Mouse (Mus musculus): ENCODE data around the gene Trpc7. TPM values are rescaled to one million over a fixed set of nuclear protein-coding genes. Genes with fewer than 3 reads are reported as not detected.

Gene Trpc7
- polyA plus RNA-seq, 1 experiment from 2014 or later, result 0.31 TPM

- H3K9ac ChIP-seq (ENCODE audit: low read depth, low read length), result peak overlapping the region; percentile 54; the same call in 1 of the 2 replicates
- peak overlapping the region; percentile 30 for H3K4me3 ChIP-seq (ENCODE audit: low read depth, low read length)
- 0 out of 2 replicates have a peak, but pooled peaks cover 3% of the 10 kb centered on the region for H3K4me1 ChIP-seq (ENCODE audit: control insufficient read depth, insufficient read depth, low read length)
- no peaks in the 10 kb centered on the region for H3K36me3 ChIP-seq (ENCODE audit: control insufficient read depth, insufficient read depth, low read length)
- no peaks in the 10 kb centered on the region for H3K27me3 ChIP-seq (replicated peaks; ENCODE audit: control insufficient read depth, insufficient read depth, low read length)
- H3K9me3 ChIP-seq (ENCODE audit: control insufficient read depth, low read length), result no peaks in the 10 kb centered on the region
- DNase-seq (ENCODE audit: low spot score), result peak; percentile 91
- no peak overlapping the region for H3K27ac ChIP-seq (replicated peaks; ENCODE audit: low read depth, low read length)
- peak overlapping the region; percentile 66 for H3K4me2 ChIP-seq (ENCODE audit: low read depth, low read length)
- 8% methylated on average over 27 of the region's 27 CpGs for WGBS
- ATAC-seq (ENCODE audit: low read depth), result peak; percentile 87
These were observed 88.9 kb downstream of the Trpc7 start for GRCm38 (mm10) chr13:56806776-56807490.

DNA sequence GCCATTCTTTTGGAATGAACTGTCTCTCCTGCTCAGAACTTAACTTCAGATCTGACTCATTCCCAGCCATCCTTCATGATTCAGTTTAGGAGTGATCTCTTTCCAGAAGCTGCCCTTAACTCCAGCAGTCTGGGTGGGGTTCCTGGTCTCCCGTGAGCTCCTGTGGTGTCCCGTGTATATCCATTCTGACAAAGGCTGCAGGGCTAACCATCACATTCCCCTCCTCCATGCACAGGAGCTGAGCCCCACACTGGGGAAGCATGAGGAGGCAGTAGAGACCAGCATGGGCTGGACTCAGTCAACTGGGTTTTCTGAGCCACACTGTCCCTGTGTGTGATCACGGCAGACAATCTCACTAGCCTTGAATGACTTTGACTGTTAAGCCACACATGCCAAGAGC, 90.7 kb downstream of the Trpc7 start:
- Histone ChIP-seq H3K4me1 (ENCODE audit: control insufficient read depth, insufficient read depth, low read length) (0 out of 2 replicates have a peak, but pooled peaks cover 3% of the 10 kb centered on the region), H3K27ac (replicated peaks; ENCODE audit: low read depth, low read length) (no peak overlapping the region), H3K27me3 (replicated peaks; ENCODE audit: control insufficient read depth, insufficient read depth, low read length) (no peaks in the 10 kb centered on the region), H3K4me2 (ENCODE audit: low read depth, low read length) (no peak overlapping the region), H3K36me3 (ENCODE audit: control insufficient read depth, insufficient read depth, low read length) (no peaks in the 10 kb centered on the region), H3K4me3 (ENCODE audit: low read depth, low read length) (no peak overlapping the region), H3K9me3 (ENCODE audit: control insufficient read depth, low read length) (no peaks in the 10 kb centered on the region), H3K9ac (ENCODE audit: low read depth, low read length) (no peak overlapping the region)
- DNase-seq (ENCODE audit: low spot score) (no peak), ATAC-seq (ENCODE audit: low read depth) (no peak)
- 75% methylated on average over 3 of the region's 3 CpGs for WGBS

- DNase-seq (ENCODE audit: low spot score) (no peak), ATAC-seq (ENCODE audit: low read depth) (no peak)
- H3K4me1 ChIP-seq (ENCODE audit: control insufficient read depth, insufficient read depth, low read length), result peaks cover 5% of the 10 kb centered on the region; the same call in 1 of the 2 replicates
- no peak overlapping the region for H3K9ac ChIP-seq (ENCODE audit: low read depth, low read length)
- no peaks in the 10 kb centered on the region for H3K9me3 ChIP-seq (ENCODE audit: control insufficient read depth, low read length)
- H3K4me2 ChIP-seq (ENCODE audit: low read depth, low read length), result no peak overlapping the region
- 88% methylated on average over 7 of the region's 7 CpGs for WGBS
- H3K27me3 ChIP-seq (replicated peaks; ENCODE audit: control insufficient read depth, insufficient read depth, low read length), result no peaks in the 10 kb centered on the region
- no peak overlapping the region for H3K27ac ChIP-seq (replicated peaks; ENCODE audit: low read depth, low read length)
- H3K36me3 ChIP-seq (ENCODE audit: control insufficient read depth, insufficient read depth, low read length), result no peaks in the 10 kb centered on the region
- H3K4me3 ChIP-seq (ENCODE audit: low read depth, low read length), result no peak overlapping the region
These were observed 98.3 kb downstream of the Trpc7 start for GRCm38 (mm10) chr13:56797459-56797858.

- Histone ChIP-seq H3K4me2 (ENCODE audit: low read depth, low read length) (no peak overlapping the region), H3K36me3 (ENCODE audit: control insufficient read depth, insufficient read depth, low read length) (no peaks in the 10 kb centered on the region), H3K9me3 (ENCODE audit: control insufficient read depth, low read length) (no peaks in the 10 kb centered on the region), H3K4me3 (ENCODE audit: low read depth, low read length) (no peak overlapping the region), H3K4me1 (ENCODE audit: control insufficient read depth, insufficient read depth, low read length) (peaks cover 5% of the 10 kb centered on the region; the same call in 1 of the 2 replicates), H3K27ac (replicated peaks; ENCODE audit: low read depth, low read length) (no peak overlapping the region), H3K27me3 (replicated peaks; ENCODE audit: control insufficient read depth, insufficient read depth, low read length) (no peaks in the 10 kb centered on the region), H3K9ac (ENCODE audit: low read depth, low read length) (no peak overlapping the region)
- WGBS, result 69% methylated on average over 7 of the region's 7 CpGs
- no peak for ATAC-seq (ENCODE audit: low read depth)
- DNase-seq (ENCODE audit: low spot score), result no peak
These were observed 100.3 kb downstream of the Trpc7 start for GRCm38 (mm10) chr13:56795501-56795900.

GRCm38 (mm10) chr13:56794441-56794840, 101.4 kb downstream of the Trpc7 start:
- H3K4me1 ChIP-seq (ENCODE audit: control insufficient read depth, insufficient read depth, low read length), result peaks cover 5% of the 10 kb centered on the region; the same call in 1 of the 2 replicates
- H3K4me2 ChIP-seq (ENCODE audit: low read depth, low read length), result no peak overlapping the region
- ATAC-seq (ENCODE audit: low read depth), result no peak
- 45% methylated on average over 7 of the region's 7 CpGs for WGBS
- no peak overlapping the region for H3K27ac ChIP-seq (replicated peaks; ENCODE audit: low read depth, low read length)
- H3K4me3 ChIP-seq (ENCODE audit: low read depth, low read length), result no peak overlapping the region
- no peak for DNase-seq (ENCODE audit: low spot score)
- H3K9me3 ChIP-seq (ENCODE audit: control insufficient read depth, low read length), result no peaks in the 10 kb centered on the region
- H3K36me3 ChIP-seq (ENCODE audit: control insufficient read depth, insufficient read depth, low read length), result no peaks in the 10 kb centered on the region
- no peaks in the 10 kb centered on the region for H3K27me3 ChIP-seq (replicated peaks; ENCODE audit: control insufficient read depth, insufficient read depth, low read length)
- H3K9ac ChIP-seq (ENCODE audit: low read depth, low read length), result no peak overlapping the region

- no peaks in the 10 kb centered on the region for H3K9me3 ChIP-seq (ENCODE audit: control insufficient read depth, low read length)
- H3K4me2 ChIP-seq (ENCODE audit: low read depth, low read length), result no peak overlapping the region
- 78% methylated on average over 3 of the region's 3 CpGs for WGBS
- DNase-seq (ENCODE audit: low spot score) (no peak), ATAC-seq (ENCODE audit: low read depth) (no peak)
- no peaks in the 10 kb centered on the region for H3K36me3 ChIP-seq (ENCODE audit: control insufficient read depth, insufficient read depth, low read length)
- H3K4me1 ChIP-seq (ENCODE audit: control insufficient read depth, insufficient read depth, low read length), result peaks cover 5% of the 10 kb centered on the region; the same call in 1 of the 2 replicates
- H3K27me3 ChIP-seq (replicated peaks; ENCODE audit: control insufficient read depth, insufficient read depth, low read length), result no peaks in the 10 kb centered on the region
- H3K9ac ChIP-seq (ENCODE audit: low read depth, low read length), result no peak overlapping the region
- no peak overlapping the region for H3K27ac ChIP-seq (replicated peaks; ENCODE audit: low read depth, low read length)
- no peak overlapping the region for H3K4me3 ChIP-seq (ENCODE audit: low read depth, low read length)
These were observed 102.9 kb downstream of the Trpc7 start for GRCm38 (mm10) chr13:56792844-56793243.

GRCm38 (mm10) chr13:56790683-56791082, 105.1 kb downstream of the Trpc7 start:
- no peak overlapping the region for H3K9ac ChIP-seq (ENCODE audit: low read depth, low read length)
- H3K9me3 ChIP-seq (ENCODE audit: control insufficient read depth, low read length), result no peaks in the 10 kb centered on the region
- no peaks in the 10 kb centered on the region for H3K36me3 ChIP-seq (ENCODE audit: control insufficient read depth, insufficient read depth, low read length)
- no peaks in the 10 kb centered on the region for H3K27me3 ChIP-seq (replicated peaks; ENCODE audit: control insufficient read depth, insufficient read depth, low read length)
- peaks cover 5% of the 10 kb centered on the region; the same call in 1 of the 2 replicates for H3K4me1 ChIP-seq (ENCODE audit: control insufficient read depth, insufficient read depth, low read length)
- no peak for DNase-seq (ENCODE audit: low spot score)
- 90% methylated on average over 3 of the region's 3 CpGs for WGBS
- ATAC-seq (ENCODE audit: low read depth), result no peak
- H3K4me3 ChIP-seq (ENCODE audit: low read depth, low read length), result no peak overlapping the region
- no peak overlapping the region for H3K4me2 ChIP-seq (ENCODE audit: low read depth, low read length)
- H3K27ac ChIP-seq (replicated peaks; ENCODE audit: low read depth, low read length), result no peak overlapping the region

- no peak overlapping the region for H3K9ac ChIP-seq (ENCODE audit: low read depth, low read length)
- H3K27me3 ChIP-seq (replicated peaks; ENCODE audit: control insufficient read depth, insufficient read depth, low read length), result no peaks in the 10 kb centered on the region
- H3K9me3 ChIP-seq (ENCODE audit: control insufficient read depth, low read length), result no peaks in the 10 kb centered on the region
- H3K27ac ChIP-seq (replicated peaks; ENCODE audit: low read depth, low read length), result no peak overlapping the region
- no peaks in the 10 kb centered on the region for H3K36me3 ChIP-seq (ENCODE audit: control insufficient read depth, insufficient read depth, low read length)
- 87% methylated on average over 1 of the region's 1 CpGs for WGBS
- no peaks in the 10 kb centered on the region for H3K4me1 ChIP-seq (ENCODE audit: control insufficient read depth, insufficient read depth, low read length)
- ATAC-seq (ENCODE audit: low read depth) (no peak), DNase-seq (ENCODE audit: low spot score) (no peak)
- H3K4me2 ChIP-seq (ENCODE audit: low read depth, low read length), result no peak overlapping the region
- H3K4me3 ChIP-seq (ENCODE audit: low read depth, low read length), result no peak overlapping the region
These were observed 113.2 kb downstream of the Trpc7 start for GRCm38 (mm10) chr13:56782621-56783020.

DNA sequence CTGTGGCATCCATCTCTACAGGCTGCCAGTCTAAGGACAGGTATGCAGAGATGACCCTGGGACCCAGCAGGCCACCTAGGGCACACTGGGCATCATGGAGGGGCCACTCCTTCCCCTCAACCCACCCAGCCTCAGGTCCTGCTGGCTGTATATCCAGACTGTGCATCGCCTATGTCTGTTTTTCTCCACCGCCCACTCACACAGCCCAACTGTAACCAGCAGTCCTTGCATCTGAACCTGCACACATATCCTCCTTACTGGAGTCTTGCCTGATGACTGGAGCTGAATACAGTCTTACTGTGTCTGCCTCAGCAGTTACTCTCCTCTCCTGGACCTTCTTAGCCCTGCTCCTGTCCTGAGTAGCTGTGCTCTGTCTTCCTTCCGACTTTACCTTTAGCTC, 114.1 kb downstream of the Trpc7 start:
- Histone ChIP-seq H3K27me3 (replicated peaks; ENCODE audit: control insufficient read depth, insufficient read depth, low read length) (no peaks in the 10 kb centered on the region), H3K4me1 (ENCODE audit: control insufficient read depth, insufficient read depth, low read length) (no peaks in the 10 kb centered on the region), H3K4me3 (ENCODE audit: low read depth, low read length) (no peak overlapping the region), H3K36me3 (ENCODE audit: control insufficient read depth, insufficient read depth, low read length) (no peaks in the 10 kb centered on the region), H3K27ac (replicated peaks; ENCODE audit: low read depth, low read length) (no peak overlapping the region), H3K4me2 (ENCODE audit: low read depth, low read length) (no peak overlapping the region), H3K9me3 (ENCODE audit: control insufficient read depth, low read length) (no peaks in the 10 kb centered on the region), H3K9ac (ENCODE audit: low read depth, low read length) (no peak overlapping the region)
- no peak for ATAC-seq (ENCODE audit: low read depth)
- no peak for DNase-seq (ENCODE audit: low spot score)
- 85% methylated on average over 3 of the region's 3 CpGs for WGBS
